Mouse (Mus musculus) lung, embryonic 16.5 days (tissue): ENCODE data around the gene Cd79a. TPM values are rescaled to one million over a fixed set of nuclear protein-coding genes. Genes with fewer than 3 reads are reported as not detected.

ENCODE experiments used
- ATAC-seq: fragments of 200-750 bp; cut with Nextera tagmentation; 2 replicates; pipeline ENCODE4 v1.8.0; 2017; ENCODE audit warnings: low read depth, mild to moderate bottlenecking, moderate library complexity
- H3K27ac ChIP-seq: fragments of 300-500 bp; sonication (generic); 2 replicates; pipeline ENCODE4 v1.5.1; 2014; ENCODE audit warnings: mild to moderate bottlenecking, control low read depth, low read length
- H3K27me3 ChIP-seq: fragments of 300-500 bp; sonication (generic); 2 replicates; pipeline ENCODE4 v1.6.1; 2014; ENCODE audit warnings: low read depth, low read length, mixed read lengths; ENCODE audit not compliant: control insufficient read depth, insufficient read depth
- H3K36me3 ChIP-seq: fragments of 300-500 bp; sonication (generic); 2 replicates; pipeline ENCODE4 v1.6.1; 2014; ENCODE audit warnings: low read length; ENCODE audit not compliant: control insufficient read depth, insufficient read depth
- H3K4me1 ChIP-seq: fragments of 300-500 bp; sonication (generic); replicated peaks from 2 replicates; pipeline ENCODE4 v1.6.1; 2014; ENCODE audit warnings: low read length, mixed read lengths; ENCODE audit not compliant: control insufficient read depth, insufficient read depth
- H3K4me2 ChIP-seq: fragments of 300-500 bp; sonication (generic); 2 replicates; pipeline ENCODE4 v1.6.1; 2014; ENCODE audit warnings: low read depth, low read length, control low read depth
- H3K4me3 ChIP-seq: fragments of 300-500 bp; sonication (generic); 2 replicates; pipeline ENCODE4 v1.5.1; 2014; ENCODE audit warnings: mild to moderate bottlenecking, low read length, control low read depth
- H3K9ac ChIP-seq: fragments of 300-500 bp; sonication (generic); 2 replicates; pipeline ENCODE4 v1.6.1; 2014; ENCODE audit warnings: low read length, control low read depth
- H3K9me3 ChIP-seq: fragments of 300-500 bp; sonication (generic); 2 replicates; pipeline ENCODE4 v1.6.1; 2016; ENCODE audit warnings: low read length; ENCODE audit not compliant: control insufficient read depth
- WGBS: fragments of 180-500 bp; shearing (Covaris S2); extraction: QIAGEN DNeasy Blood & Tissue Kit; methylation state at CpG from one replicate; pipeline ENCODE4 v1.1.7; 2014; 5-methylcytosine and 5-hydroxymethylcytosine counted together
- polyA plus RNA-seq: library from polyadenylated mRNA; unstranded; fragments of >200 nt; fragmentation: Nextera tagmentation; extraction: Ambion mirVana; gene quantifications from 2 replicates; pipeline ENCODE4 v1.2.1, GENCODE M21; 2015

The Cd79a gene
- polyA plus RNA-seq, 1 experiment from 2014 or later = 0.78 TPM

GRCm38 (mm10) chr7:24861913-24862312 is 35.3 kb upstream of the Cd79a start, which contains the start of gene Gm9844:
Gm9844 (plus strand) TSS chr7:24862213.
- WGBS = 80% methylated on average over 7 of the region's 7 CpGs
- H3K27me3 ChIP-seq = no peaks in the 10 kb centered on the region
- no peaks in the 10 kb centered on the region for H3K4me1 ChIP-seq
- no peaks in the 10 kb centered on the region for H3K36me3 ChIP-seq
- no peak for ATAC-seq
- H3K27ac ChIP-seq = no peak within 1 kb of the TSS
- no peaks in the 10 kb centered on the region for H3K9me3 ChIP-seq
- H3K4me3 ChIP-seq = no peak within 1 kb of the TSS
- H3K9ac ChIP-seq = no peak within 1 kb of the TSS
- H3K4me2 ChIP-seq = no peak within 1 kb of the TSS

DNA sequence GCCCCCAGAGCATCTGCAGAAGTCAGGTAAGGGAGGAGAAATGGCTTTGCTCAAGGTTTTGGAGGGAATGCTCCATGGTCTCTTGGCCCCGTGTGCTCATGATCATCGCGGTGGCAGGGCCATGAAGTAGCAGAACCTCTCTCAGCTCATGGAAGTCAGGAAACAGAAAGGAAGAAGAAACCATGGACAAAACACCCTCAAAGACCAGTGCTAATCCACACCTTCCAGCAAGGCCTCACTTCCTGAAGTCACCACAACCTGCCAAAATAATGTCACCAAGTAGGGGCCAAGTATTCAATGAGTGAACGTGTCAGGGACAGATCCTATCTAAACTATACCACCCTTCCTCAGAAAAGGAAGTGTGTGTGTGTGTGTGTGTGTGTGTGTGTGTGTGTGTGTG is 34.3 kb upstream of the Cd79a start:
- WGBS = 79% methylated on average over 4 of the region's 4 CpGs
- no peak overlapping the region for H3K27ac ChIP-seq
- ATAC-seq = no peak
- H3K36me3 ChIP-seq = no peaks in the 10 kb centered on the region
- no peaks in the 10 kb centered on the region for H3K4me1 ChIP-seq
- H3K27me3 ChIP-seq = no peaks in the 10 kb centered on the region
- no peak overlapping the region for H3K4me3 ChIP-seq
- no peak overlapping the region for H3K4me2 ChIP-seq
- no peaks in the 10 kb centered on the region for H3K9me3 ChIP-seq
- H3K9ac ChIP-seq = no peak overlapping the region

- Histone ChIP-seq H3K9me3 (no peaks in the 10 kb centered on the region), H3K4me2 (no peak overlapping the region), H3K36me3 (no peaks in the 10 kb centered on the region), H3K27me3 (peaks cover 2% of the 10 kb centered on the region; the same call in 1 of the 2 replicates), H3K27ac (no peak overlapping the region), H3K9ac (no peak overlapping the region), H3K4me1 (no peaks in the 10 kb centered on the region), H3K4me3 (no peak overlapping the region)
- no peak for ATAC-seq
- WGBS = 18% methylated on average over 6 of the region's 6 CpGs
These were observed 33.0 kb upstream of the Cd79a start for GRCm38 (mm10) chr7:24864156-24864555.

- Histone ChIP-seq H3K9ac (no peak overlapping the region), H3K4me2 (no peak overlapping the region), H3K27ac (no peak overlapping the region), H3K4me3 (no peak overlapping the region), H3K27me3 (peaks cover 4% of the 10 kb centered on the region; the same call in 1 of the 2 replicates), H3K4me1 (no peaks in the 10 kb centered on the region), H3K36me3 (no peaks in the 10 kb centered on the region), H3K9me3 (peaks cover 5% of the 10 kb centered on the region)
- no peak for ATAC-seq
- 58% methylated on average over 17 of the region's 17 CpGs for WGBS
These were observed 28.1 kb upstream of the Cd79a start for GRCm38 (mm10) chr7:24869080-24869479.

DNA sequence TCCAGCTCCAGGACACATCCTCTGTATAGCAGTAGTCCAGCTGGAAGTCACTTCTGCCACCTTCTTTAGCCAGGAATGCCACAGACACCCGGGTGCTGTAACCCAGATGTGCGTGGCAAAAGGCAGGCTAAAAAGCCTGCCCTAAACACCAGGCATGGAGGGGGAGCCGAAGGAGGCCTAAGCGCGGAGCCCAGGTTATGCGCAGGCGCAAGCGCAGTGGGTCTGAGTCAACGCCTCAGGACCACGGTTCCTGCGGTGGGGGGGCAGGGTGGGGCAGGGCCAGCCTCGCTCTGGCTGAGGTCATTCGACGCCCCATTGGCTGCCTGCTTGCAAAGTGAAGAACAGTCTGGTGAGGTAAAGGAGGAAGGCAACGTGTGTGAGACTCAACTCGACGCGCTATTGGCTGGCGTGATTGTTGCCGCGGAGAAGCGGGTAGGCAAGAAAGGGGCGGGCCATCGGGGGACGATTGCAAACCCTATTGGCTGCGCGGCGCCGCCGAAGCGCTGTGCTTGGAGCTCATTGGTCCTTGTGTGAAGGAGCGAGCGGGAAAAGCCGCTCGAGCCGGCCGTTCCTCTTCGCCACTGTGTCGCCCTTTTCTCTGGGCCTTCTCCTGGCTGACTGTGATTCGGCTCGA is 27.5 kb upstream of the Cd79a start, which contains the start of the genes Lypd4 and Dmrtc2:
Gene Lypd4 (minus strand): TSS at position 410 of the 634 bp plus-strand sequence.
Gene Dmrtc2 (plus strand): TSS at position 526 of the 634 bp plus-strand sequence.
- Histone ChIP-seq H3K4me2 (no peak within 1 kb of the TSS), H3K27ac (no peak within 1 kb of the TSS), H3K36me3 (no peaks in the 10 kb centered on the region), H3K4me1 (no peaks in the 10 kb centered on the region), H3K9ac (no peak within 1 kb of the TSS), H3K9me3 (peaks cover 5% of the 10 kb centered on the region), H3K4me3 (no peak within 1 kb of the TSS), H3K27me3 (peaks cover 4% of the 10 kb centered on the region; the same call in 1 of the 2 replicates)
- 49% methylated on average over 41 of the region's 41 CpGs for WGBS
- ATAC-seq = no peak

DNA sequence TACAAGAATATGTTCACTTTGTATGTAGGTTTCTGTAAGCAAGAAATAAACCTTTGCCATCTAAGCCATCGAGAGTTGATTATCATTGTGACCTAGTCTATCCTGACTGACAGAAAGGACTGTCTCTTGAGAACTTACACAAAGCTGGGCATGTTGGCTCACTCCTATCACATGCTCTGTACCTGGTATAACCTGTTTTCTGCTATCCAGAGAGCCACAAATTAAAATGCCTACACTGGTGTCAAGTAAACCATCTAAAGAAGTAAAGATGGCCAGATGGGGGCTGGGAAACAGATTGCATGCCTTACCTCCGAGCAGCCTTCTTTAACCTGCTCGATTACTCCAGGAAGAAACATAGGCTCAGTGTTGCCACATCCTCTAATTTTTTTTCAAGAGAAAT is 19.6 kb upstream of the Cd79a start:
- no peak for ATAC-seq
- H3K4me1 ChIP-seq = no peaks in the 10 kb centered on the region
- no peak overlapping the region for H3K4me2 ChIP-seq
- H3K27me3 ChIP-seq = no peaks in the 10 kb centered on the region
- H3K36me3 ChIP-seq = no peaks in the 10 kb centered on the region
- H3K4me3 ChIP-seq = no peak overlapping the region
- H3K9ac ChIP-seq = no peak overlapping the region
- 61% methylated on average over 3 of the region's 3 CpGs for WGBS
- no peak overlapping the region for H3K27ac ChIP-seq
- H3K9me3 ChIP-seq = no peaks in the 10 kb centered on the region

DNA sequence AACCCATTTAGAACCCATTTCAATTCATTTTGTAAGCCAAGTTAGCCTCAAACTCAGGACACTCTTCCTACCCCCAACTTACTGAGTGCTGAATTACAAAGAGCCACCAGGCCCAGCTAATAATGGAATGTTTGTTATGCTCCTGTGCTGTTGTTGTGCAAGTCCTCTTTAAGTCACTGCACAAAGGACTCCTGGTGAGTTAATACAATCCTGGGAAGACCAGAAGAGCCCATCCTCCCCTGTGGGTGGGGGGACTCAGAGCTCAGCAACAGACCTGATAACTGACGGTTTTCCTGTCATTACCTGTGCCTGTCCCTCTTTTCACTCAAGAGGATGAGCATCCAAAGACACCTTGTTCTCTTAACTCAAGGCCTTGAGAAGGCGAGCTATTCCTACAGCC is 17.6 kb upstream of the Cd79a start:
- Histone ChIP-seq H3K36me3 (no peaks in the 10 kb centered on the region), H3K4me3 (no peak overlapping the region), H3K9ac (no peak overlapping the region), H3K27ac (no peak overlapping the region), H3K9me3 (no peaks in the 10 kb centered on the region), H3K4me1 (no peaks in the 10 kb centered on the region), H3K27me3 (no peaks in the 10 kb centered on the region), H3K4me2 (no peak overlapping the region)
- ATAC-seq = no peak
- 29% methylated on average over 2 of the region's 2 CpGs for WGBS

DNA sequence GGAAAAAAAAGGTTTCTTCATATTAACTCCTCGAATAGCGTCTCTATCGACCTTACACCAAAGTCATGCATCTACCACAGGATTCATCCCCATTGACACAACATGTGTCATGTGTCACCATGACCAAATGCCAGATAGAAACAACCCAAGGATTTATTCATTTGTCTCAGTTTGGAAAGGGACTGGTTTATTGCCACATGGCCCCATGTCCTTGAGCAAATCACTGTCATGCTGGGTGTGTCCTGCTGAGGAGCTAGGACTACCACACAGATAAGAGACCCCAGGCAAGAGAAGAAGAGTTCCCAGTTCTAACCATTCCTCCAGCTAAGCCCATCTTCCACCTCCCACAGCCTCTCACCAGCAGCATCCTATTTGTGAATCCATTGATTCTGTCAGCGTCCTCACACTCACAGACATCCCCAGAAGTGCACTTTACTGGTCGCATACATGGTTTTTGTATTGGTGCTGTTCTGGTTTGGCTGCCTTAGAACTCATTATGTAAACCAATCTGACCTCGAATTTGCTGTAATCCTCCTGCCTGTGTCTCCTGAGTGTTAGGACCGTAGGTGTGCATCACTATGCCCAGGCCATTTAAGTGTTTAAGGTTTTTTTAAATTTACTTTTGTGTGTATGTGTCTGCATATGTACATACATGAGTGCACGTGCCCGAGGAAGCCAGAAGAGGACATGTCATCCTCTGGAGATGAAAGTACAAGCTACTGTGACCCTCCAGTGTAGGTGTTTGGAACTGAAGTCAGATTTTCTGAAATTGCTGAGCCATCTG is 14.6 kb upstream of the Cd79a start:
- ATAC-seq = no peak
- Histone ChIP-seq H3K9ac (no peak overlapping the region), H3K27me3 (no peaks in the 10 kb centered on the region), H3K36me3 (peaks cover 14% of the 10 kb centered on the region), H3K9me3 (no peaks in the 10 kb centered on the region), H3K27ac (no peak overlapping the region), H3K4me1 (peaks cover 23% of the 10 kb centered on the region), H3K4me2 (no peak overlapping the region), H3K4me3 (no peak overlapping the region)
- 85% methylated on average over 9 of the region's 9 CpGs for WGBS

DNA sequence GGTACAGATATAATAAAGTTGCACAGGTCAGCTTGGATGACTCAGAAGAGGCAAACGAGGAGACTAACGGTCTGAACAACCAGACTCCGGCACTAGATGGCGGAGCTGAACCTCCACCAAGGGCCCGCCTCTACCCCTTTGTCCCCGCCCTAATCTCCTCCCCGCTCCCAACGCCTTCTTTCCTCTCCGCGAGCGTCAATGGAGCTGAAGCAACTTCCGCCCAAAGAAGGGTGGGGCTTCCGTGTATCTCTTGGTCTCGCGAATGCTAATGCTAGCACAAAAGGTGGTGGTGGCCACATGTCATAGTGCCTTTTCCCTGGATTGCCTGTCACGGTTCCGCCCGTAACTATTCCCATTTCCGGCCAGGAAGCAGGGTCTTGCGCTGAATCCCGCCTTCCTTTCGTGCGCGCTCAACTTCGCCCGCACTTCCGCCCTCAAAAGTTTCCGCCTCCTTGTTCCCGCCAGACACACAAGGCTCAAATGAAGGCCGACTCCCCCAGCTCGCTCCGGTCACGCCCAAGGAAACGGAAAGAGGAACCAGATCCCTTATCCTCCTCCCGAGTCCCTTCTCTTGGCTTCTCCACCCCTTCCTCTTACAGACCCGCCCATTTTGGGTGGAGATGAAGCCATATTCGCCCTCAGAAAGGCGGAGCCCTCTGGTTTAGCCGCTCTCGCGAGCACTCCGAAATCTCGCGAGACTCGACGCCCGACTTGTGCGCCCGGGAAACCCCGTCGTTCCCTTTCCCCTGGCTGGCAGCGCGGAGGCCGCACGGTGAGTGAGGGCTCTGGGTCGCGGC is 13.1 kb upstream of the Cd79a start, which contains the start of gene Rps19:
Gene Rps19 (plus strand): TSS at position 476 of the 797 bp plus-strand sequence.
- peak; percentile 96 for ATAC-seq
- Histone ChIP-seq H3K4me2 (peak within 1 kb of the TSS; percentile 85), H3K27ac (peak within 1 kb of the TSS; percentile 91), H3K9me3 (no peaks in the 10 kb centered on the region), H3K9ac (peak within 1 kb of the TSS; percentile 97), H3K4me3 (peak within 1 kb of the TSS; percentile 74), H3K4me1 (peaks cover 28% of the 10 kb centered on the region), H3K36me3 (peaks cover 24% of the 10 kb centered on the region), H3K27me3 (no peaks in the 10 kb centered on the region)
- under 1% methylated on average over 57 of the region's 57 CpGs for WGBS
